Mouse (Mus musculus): ENCODE data around the gene Plekhm3.

Plekhm3 gene

GRCm38 (mm10) chr1:64827434-64827833 is 129.2 kb downstream of the Plekhm3 start:
- DNase-seq (ENCODE audit: low spot score in 2 of 2): no peak

- DNase-seq (ENCODE audit: low spot score in 2 of 2): no peak
Observed at GRCm38 (mm10) chr1:64826348-64827103, 130.1 kb downstream of the Plekhm3 start.

- DNase-seq (ENCODE audit: low spot score in 2 of 2): no peak
Observed at GRCm38 (mm10) chr1:64823564-64823963, 133.1 kb downstream of the Plekhm3 start.

GRCm38 (mm10) chr1:64817709-64818108 is 138.9 kb downstream of the Plekhm3 start:
- no peak for DNase-seq (ENCODE audit: low spot score in 2 of 2)

GRCm38 (mm10) chr1:64813182-64813581 is 143.4 kb downstream of the Plekhm3 start:
- no peak for DNase-seq (ENCODE audit: low spot score in 2 of 2)

- no peak for DNase-seq (ENCODE audit: low spot score in 2 of 2)
Observed at GRCm38 (mm10) chr1:64811956-64812355, 144.7 kb downstream of the Plekhm3 start.

GRCm38 (mm10) chr1:64809085-64809484 is 147.5 kb downstream of the Plekhm3 start:
- no peak for DNase-seq (ENCODE audit: low spot score in 2 of 2)

GRCm38 (mm10) chr1:64807766-64808165 is 148.9 kb downstream of the Plekhm3 start:
- no peak for DNase-seq (ENCODE audit: low spot score in 2 of 2)

- no peak for DNase-seq (ENCODE audit: low spot score in 2 of 2)
Observed at GRCm38 (mm10) chr1:64805217-64805616, 151.4 kb downstream of the Plekhm3 start.

GRCm38 (mm10) chr1:64802631-64803030 is 154.0 kb downstream of the Plekhm3 start:
- DNase-seq (ENCODE audit: low spot score in 2 of 2): no peak

GRCm38 (mm10) chr1:64797621-64798020 is 159.0 kb downstream of the Plekhm3 start:
- DNase-seq (ENCODE audit: low spot score in 2 of 2): no peak

- no peak for DNase-seq (ENCODE audit: low spot score in 2 of 2)
Observed at GRCm38 (mm10) chr1:64796867-64797582, 159.6 kb downstream of the Plekhm3 start.

GRCm38 (mm10) chr1:64795284-64796040 is 161.2 kb downstream of the Plekhm3 start:
- DNase-seq (ENCODE audit: low spot score in 2 of 2): peak in 1 of 2 experiments; percentile 38

- DNase-seq (ENCODE audit: low spot score in 2 of 2): no peak
Observed at GRCm38 (mm10) chr1:64794096-64794495, 162.5 kb downstream of the Plekhm3 start.

GRCm38 (mm10) chr1:64793234-64793530 is 163.4 kb downstream of the Plekhm3 start:
- DNase-seq (ENCODE audit: low spot score in 2 of 2): no peak

GRCm38 (mm10) chr1:64792521-64793233 is 163.9 kb downstream of the Plekhm3 start:
- no peak for DNase-seq (ENCODE audit: low spot score in 2 of 2)

GRCm38 (mm10) chr1:64791826-64792225 is 164.8 kb downstream of the Plekhm3 start:
- no peak for DNase-seq (ENCODE audit: low spot score in 2 of 2)

- peak in 1 of 2 experiments; percentile 35 for DNase-seq (ENCODE audit: low spot score in 2 of 2)
Observed at GRCm38 (mm10) chr1:64790806-64791790, 165.5 kb downstream of the Plekhm3 start.

- DNase-seq (ENCODE audit: low spot score in 2 of 2): peak; percentile 27 to 42
Observed at GRCm38 (mm10) chr1:64787701-64788515, 168.7 kb downstream of the Plekhm3 start.

- DNase-seq (ENCODE audit: low spot score in 2 of 2): no peak
Observed at GRCm38 (mm10) chr1:64779863-64780262, 176.8 kb downstream of the Plekhm3 start.

Measured in urinary bladder, adult 18-20 months (tissue).